ENCODE assay signal across 1 mouse cellular context in the genomic region with DNA sequence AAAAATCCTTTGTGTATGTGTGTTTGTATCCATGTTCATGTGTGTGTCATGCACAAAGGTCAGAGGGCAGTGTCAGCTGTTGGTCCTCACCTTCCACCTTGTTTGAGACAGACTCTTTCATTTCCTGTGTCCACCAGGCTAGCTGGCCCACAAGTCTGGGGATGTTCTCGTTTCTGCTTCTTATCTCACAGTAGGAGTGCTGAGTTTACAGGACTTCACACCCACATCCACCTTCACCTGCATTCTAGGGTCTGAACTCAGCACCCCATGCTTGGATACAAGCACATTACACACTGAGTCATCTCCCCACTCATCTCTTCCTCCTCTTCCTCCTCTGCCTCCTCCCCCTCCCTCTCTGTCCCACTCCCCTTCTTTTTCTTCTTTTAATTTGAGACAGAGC.
TF ChIP-seq lines count a peak whose summit lies in the region.

No protein-coding gene starts in this region.

TF ChIP-seq in MEL, 35 proteins besides CTCF, POLR2A, EP300 and RAD21 (continued from another document):
- TF ChIP-seq UBTF (IDR thresholded peaks at IDR 0.05; ENCODE audit: borderline replicate concordance, insufficient read depth, low read depth, low read length) (no peak), ZNF384 (IDR thresholded peaks at IDR 0.05; ENCODE audit: low read depth, low read length) (no peak), MAFK (IDR thresholded peaks at IDR 0.05; ENCODE audit: borderline replicate concordance, low read depth, low read length) (no peak), ZKSCAN1 (IDR thresholded peaks at IDR 0.05; ENCODE audit: low read depth, low read length) (no peak), MXI1 (IDR thresholded peaks at IDR 0.05; ENCODE audit: low read depth, low read length) (no peak; the same call in 1 of the 2 replicates), MYB (IDR thresholded peaks at IDR 0.05; ENCODE audit: low read depth, low read length) (no peak), E2F4 (IDR thresholded peaks at IDR 0.05; ENCODE audit: borderline replicate concordance, low read depth, low read length) (no peak), MAX (IDR thresholded peaks at IDR 0.05; ENCODE audit: low read length) (no peak)
